Mouse (Mus musculus) intestine, embryonic 16.5 days (tissue): Measurements from ENCODE around the gene Stard13. TPM values are rescaled to one million over a fixed set of nuclear protein-coding genes. Genes with fewer than 3 reads are reported as not detected.

Experiments
- ATAC-seq: fragments of 200-750 bp; cut with Nextera tagmentation; 2 replicates; pipeline ENCODE4 v1.8.0; 2017; ENCODE audit warnings: moderate TSS enrichment, moderate library complexity
- H3K27ac ChIP-seq: fragments of 300-500 bp; sonication (generic); 2 replicates; pipeline ENCODE4 v1.5.1; 2014; ENCODE audit warnings: mild to moderate bottlenecking, low read length
- H3K27me3 ChIP-seq: fragments of 300-500 bp; sonication (generic); replicated peaks from 2 replicates; pipeline ENCODE4 v1.6.1; 2014; ENCODE audit warnings: low read length, control low read depth, mixed read lengths; ENCODE audit not compliant: control insufficient read depth, insufficient read depth
- H3K36me3 ChIP-seq: fragments of 300-500 bp; sonication (generic); 2 replicates; pipeline ENCODE4 v1.6.1; 2014; ENCODE audit warnings: low read length, control low read depth; ENCODE audit not compliant: control insufficient read depth, insufficient read depth
- H3K4me1 ChIP-seq: fragments of 300-500 bp; sonication (generic); 2 replicates; pipeline ENCODE4 v1.6.1; 2014; ENCODE audit warnings: low read length, control low read depth, mixed read lengths; ENCODE audit not compliant: control insufficient read depth, insufficient read depth
- H3K4me2 ChIP-seq: fragments of 300-500 bp; sonication (generic); 2 replicates; pipeline ENCODE4 v1.6.1; 2014; ENCODE audit warnings: low read depth, low read length, control low read depth
- H3K4me3 ChIP-seq: fragments of 300-500 bp; sonication (generic); 2 replicates; pipeline ENCODE4 v1.5.1; 2014; ENCODE audit warnings: mild to moderate bottlenecking, low read length
- H3K9ac ChIP-seq: fragments of 300-500 bp; sonication (generic); 2 replicates; pipeline ENCODE4 v1.6.1; 2014; ENCODE audit warnings: low read depth, low read length
- H3K9me3 ChIP-seq: fragments of 300-500 bp; sonication (generic); 2 replicates; pipeline ENCODE4 v1.6.1; 2016; ENCODE audit warnings: low read length, control low read depth; ENCODE audit not compliant: control insufficient read depth
- WGBS: fragments of 180-500 bp; shearing (Covaris S2); extraction: QIAGEN DNeasy Blood & Tissue Kit; methylation state at CpG from one replicate; pipeline ENCODE4 v1.1.7; 2014; 5-methylcytosine and 5-hydroxymethylcytosine counted together
- polyA plus RNA-seq: library from polyadenylated mRNA; unstranded; fragments of >200 nt; fragmentation: Nextera tagmentation; extraction: Ambion mirVana; gene quantifications from 2 replicates; pipeline ENCODE4 v1.2.1, GENCODE M21; 2015

The Stard13 gene
- polyA plus RNA-seq, 1 experiment from 2014 or later, result 10.7 TPM

DNA sequence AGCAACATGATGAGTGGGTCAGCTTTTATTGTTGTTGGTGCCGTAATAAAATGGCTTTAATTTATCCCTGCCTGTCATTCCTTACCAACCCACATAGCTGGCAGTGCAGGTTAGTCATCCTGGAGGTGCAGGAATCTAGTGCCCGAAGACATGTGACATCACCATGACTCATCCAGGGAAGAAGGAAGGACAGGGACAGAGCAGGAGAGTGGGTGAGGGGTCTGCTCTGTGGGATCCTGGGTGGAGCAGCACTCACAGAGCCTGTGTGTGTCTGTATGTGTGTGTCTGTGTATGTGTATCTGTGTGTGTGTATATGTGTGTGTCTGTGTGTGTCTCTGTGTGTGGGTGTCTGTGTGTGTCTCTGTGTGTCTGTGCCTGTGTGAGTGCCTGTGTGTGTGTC lies 237.1 kb downstream of the Stard13 start:
- no peaks in the 10 kb centered on the region for H3K27me3 ChIP-seq
- H3K4me2 ChIP-seq, result no peak overlapping the region
- 46% methylated on average over 2 of the region's 2 CpGs for WGBS
- ATAC-seq, result 0 out of 2 replicates have a peak, but pooled peaks have one; percentile 18
- no peaks in the 10 kb centered on the region for H3K4me1 ChIP-seq
- no peak overlapping the region for H3K27ac ChIP-seq
- H3K4me3 ChIP-seq, result no peak overlapping the region
- no peak overlapping the region for H3K9ac ChIP-seq
- H3K9me3 ChIP-seq, result no peaks in the 10 kb centered on the region
- H3K36me3 ChIP-seq, result no peaks in the 10 kb centered on the region

DNA sequence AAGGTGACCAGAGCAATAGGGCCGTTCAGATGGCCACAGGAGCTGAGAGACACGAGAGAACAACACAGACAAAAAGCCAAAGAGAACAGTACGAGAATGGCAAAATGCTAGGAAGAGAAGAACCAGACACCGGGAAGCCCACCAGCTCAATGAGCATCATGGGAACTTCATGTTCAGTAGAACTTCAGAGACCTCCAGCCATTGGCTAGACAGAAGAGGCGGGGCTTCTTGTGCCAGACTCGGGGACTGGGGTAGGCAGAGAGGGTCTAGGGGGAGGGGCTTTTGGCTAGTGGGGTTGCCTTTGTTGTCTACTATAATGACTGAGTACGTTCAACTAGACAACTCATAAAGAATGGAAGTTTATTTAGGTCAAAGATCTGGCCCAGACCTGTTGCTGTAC lies 239.5 kb downstream of the Stard13 start:
- Histone ChIP-seq H3K27me3 (no peaks in the 10 kb centered on the region), H3K4me2 (no peak overlapping the region), H3K27ac (no peak overlapping the region), H3K36me3 (no peaks in the 10 kb centered on the region), H3K9me3 (no peaks in the 10 kb centered on the region), H3K9ac (no peak overlapping the region), H3K4me3 (no peak overlapping the region), H3K4me1 (no peaks in the 10 kb centered on the region)
- WGBS, result 91% methylated on average over 7 of the region's 7 CpGs
- no peak for ATAC-seq

Other genes with a start within 250 kb of the Stard13 start
- gene Gm42906, start 194.3 kb upstream of the Stard13 start, polyA plus RNA-seq, result not detected in 2 replicates